Mouse (Mus musculus): Measurements from ENCODE around the gene Kdm1a. TPM values are rescaled to one million over a fixed set of nuclear protein-coding genes. Genes with fewer than 3 reads are reported as not detected.
A peak's percentile ranks its signal among the peaks of the same experiment; 100 is the strongest.

The Kdm1a gene
- total and polyA plus RNA-seq, 2 experiments from 2014 or later = 51.9 to 216 TPM

DNA sequence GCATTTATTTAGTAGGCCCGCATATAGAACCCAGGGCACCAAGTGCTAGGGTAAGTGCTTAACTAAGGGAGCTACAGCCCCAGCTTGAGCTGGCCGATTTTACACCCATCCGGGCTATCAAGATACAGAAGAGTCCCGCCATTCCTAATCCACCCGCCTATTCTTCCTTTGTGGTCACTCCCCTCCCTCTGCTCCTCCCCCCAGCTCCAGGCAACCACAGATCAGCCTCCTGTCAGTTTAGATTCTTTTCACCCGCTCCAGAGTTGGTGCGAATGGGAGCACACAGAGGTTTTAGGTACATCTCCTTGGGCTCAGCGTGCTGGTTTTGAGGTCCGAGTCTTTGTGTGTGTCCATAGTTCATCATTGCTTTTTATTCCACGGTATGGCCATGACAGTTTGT lies 36.4 kb upstream of the Kdm1a start:
- no peaks in the 10 kb centered on the region for H3K36me3 ChIP-seq (ENCODE audit: insufficient read depth)
- peak; percentile 33 for DNase-seq

DNA sequence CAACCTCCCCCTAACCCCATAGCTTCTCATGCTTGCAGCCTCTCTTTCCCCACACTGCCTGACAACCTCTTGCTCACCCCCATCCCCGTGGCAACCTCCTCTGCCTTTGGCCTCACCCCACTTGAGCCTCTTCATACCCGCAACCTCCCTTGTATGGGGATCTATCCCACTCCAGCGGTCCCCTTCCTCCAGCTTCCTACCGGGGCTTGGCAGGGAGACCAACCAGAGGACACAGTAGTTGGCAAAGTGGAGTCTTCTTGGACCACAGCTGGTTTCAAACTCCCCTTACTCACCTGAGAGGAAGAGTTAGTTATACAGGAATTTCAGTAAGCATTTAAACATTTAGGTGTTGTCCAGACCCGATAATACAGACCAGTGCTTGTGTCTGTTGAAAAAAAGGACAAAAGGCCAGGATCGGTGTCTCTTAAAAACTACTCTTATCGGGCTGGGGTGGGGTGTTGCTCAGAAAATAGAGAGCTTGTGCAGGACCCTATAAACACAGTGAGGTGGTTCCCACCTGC lies 35.8 kb upstream of the Kdm1a start:
- 32% methylated on average over 7 of the region's 7 CpGs for WGBS
- H3K4me2 ChIP-seq (ENCODE audit: low read depth) = peak overlapping the region; percentile 71
- peak overlapping the region; percentile 78; the same call in 1 of the 2 replicates for H3K27ac ChIP-seq (ENCODE audit: low read depth, low read length)
- H3K9me3 ChIP-seq (ENCODE audit: low read length) = no peaks in the 10 kb centered on the region
- ATAC-seq (no peak), DNase-seq (no peak)
- no peaks in the 10 kb centered on the region for H3K4me1 ChIP-seq (ENCODE audit: insufficient read depth)
- H3K27me3 ChIP-seq (ENCODE audit: insufficient read depth, low read length) = no peaks in the 10 kb centered on the region
- no peaks in the 10 kb centered on the region for H3K36me3 ChIP-seq (ENCODE audit: insufficient read depth)
- TF ChIP-seq CTCF (IDR thresholded peaks at IDR 0.05; ENCODE audit: low read depth) = no peak
- H3K4me3 ChIP-seq (ENCODE audit: low read depth, low read length) = peak overlapping the region; percentile 46
- H3K9ac ChIP-seq = peak overlapping the region; percentile 74; the same call in 1 of the 2 replicates

More for the DNA sequence above, 36.4 kb upstream of the Kdm1a start:
- Histone ChIP-seq H3K9me3 (ENCODE audit: low read length) (no peaks in the 10 kb centered on the region), H3K27ac (ENCODE audit: low read depth, low read length) (no peak overlapping the region), H3K4me1 (ENCODE audit: insufficient read depth) (no peaks in the 10 kb centered on the region), H3K9ac (no peak overlapping the region), H3K4me2 (ENCODE audit: low read depth) (peak overlapping the region; percentile 71), H3K4me3 (ENCODE audit: low read depth, low read length) (no peak overlapping the region), H3K27me3 (ENCODE audit: insufficient read depth, low read length) (no peaks in the 10 kb centered on the region)
- WGBS = 7% methylated on average over 10 of the region's 10 CpGs
- no peak for ATAC-seq
- TF ChIP-seq CTCF (IDR thresholded peaks at IDR 0.05; ENCODE audit: low read depth) = no peak

DNA sequence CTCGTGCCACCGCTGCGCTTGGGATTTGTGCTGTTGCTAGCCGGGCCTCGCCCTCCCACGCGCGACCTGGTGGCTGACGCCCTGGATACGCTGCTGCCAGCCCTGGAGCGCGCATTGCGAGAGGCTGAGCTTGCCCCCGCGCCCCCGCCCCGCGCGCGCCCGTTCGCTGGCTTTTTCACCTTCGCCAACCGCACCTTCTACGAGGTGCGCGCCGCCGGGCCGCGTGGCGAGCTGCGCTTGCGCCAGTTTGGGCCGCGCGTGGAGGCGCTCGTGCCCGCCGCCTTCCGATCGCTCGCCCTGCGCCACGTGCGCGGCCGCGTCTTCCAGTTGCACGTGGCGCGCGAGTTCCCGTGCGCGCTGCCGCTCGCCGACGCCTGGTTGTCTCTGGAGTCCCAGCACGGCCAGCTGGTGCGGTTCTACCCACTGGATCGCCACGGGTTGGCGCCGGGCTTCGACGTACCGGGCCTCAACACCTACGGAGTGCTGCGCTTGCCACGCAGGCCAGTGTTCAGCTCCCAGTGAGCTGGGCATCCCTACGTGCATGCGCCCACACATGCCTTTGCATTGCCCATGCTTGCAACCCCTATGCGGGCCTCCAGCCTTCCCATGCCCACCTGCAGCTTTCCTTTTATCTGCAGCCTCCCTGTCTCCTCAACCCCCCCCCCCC lies 35.2 kb upstream of the Kdm1a start:
- H3K4me2 ChIP-seq (ENCODE audit: low read depth) = peak overlapping the region; percentile 71
- H3K9ac ChIP-seq = peak overlapping the region; percentile 74
- H3K36me3 ChIP-seq (ENCODE audit: insufficient read depth) = no peaks in the 10 kb centered on the region
- ATAC-seq (peak; percentile 85), DNase-seq (peak; percentile 96)
- TF ChIP-seq CTCF (IDR thresholded peaks at IDR 0.05; ENCODE audit: low read depth) = no peak
- no peaks in the 10 kb centered on the region for H3K9me3 ChIP-seq (ENCODE audit: low read length)
- H3K27me3 ChIP-seq (ENCODE audit: insufficient read depth, low read length) = no peaks in the 10 kb centered on the region
- 2% methylated on average over 75 of the region's 76 CpGs for WGBS
- peak overlapping the region; percentile 46 for H3K4me3 ChIP-seq (ENCODE audit: low read depth, low read length)
- H3K27ac ChIP-seq (ENCODE audit: low read depth, low read length) = peak overlapping the region; percentile 78
- no peaks in the 10 kb centered on the region for H3K4me1 ChIP-seq (ENCODE audit: insufficient read depth)

DNA sequence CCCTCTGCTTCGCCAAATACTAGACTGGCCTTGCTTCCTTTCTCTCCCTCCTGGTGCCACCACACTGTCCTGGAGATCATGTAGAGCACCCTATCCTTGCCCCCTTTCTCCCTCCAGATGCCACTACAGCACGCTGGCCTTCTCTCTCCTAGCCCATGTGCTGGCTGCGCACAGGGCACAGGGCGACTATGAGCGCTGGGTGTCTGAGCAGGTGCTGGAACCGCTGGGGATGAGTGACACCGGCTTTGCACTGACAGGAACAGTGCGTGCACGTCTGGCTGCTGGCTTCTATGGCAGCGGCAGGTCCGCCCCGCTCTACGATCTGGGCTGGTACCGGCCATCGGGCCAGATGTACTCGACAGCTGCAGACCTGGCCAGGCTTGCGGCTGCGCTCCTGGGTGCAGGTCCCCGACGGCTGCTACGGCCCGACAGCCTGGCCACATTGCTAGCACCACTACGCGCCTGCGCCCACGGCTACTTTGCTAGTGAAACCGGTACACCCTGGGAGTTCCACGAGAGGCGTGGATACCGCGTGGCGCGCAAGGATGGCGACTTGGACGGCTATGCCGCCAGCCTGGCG lies 34.5 kb upstream of the Kdm1a start:
- ATAC-seq (peak; percentile 32), DNase-seq (no peak)
- Histone ChIP-seq H3K4me1 (ENCODE audit: insufficient read depth) (no peaks in the 10 kb centered on the region), H3K4me2 (ENCODE audit: low read depth) (peak overlapping the region; percentile 71), H3K4me3 (ENCODE audit: low read depth, low read length) (peak overlapping the region; percentile 46), H3K9ac (peak overlapping the region; percentile 74), H3K9me3 (ENCODE audit: low read length) (no peaks in the 10 kb centered on the region), H3K36me3 (ENCODE audit: insufficient read depth) (no peaks in the 10 kb centered on the region), H3K27me3 (ENCODE audit: insufficient read depth, low read length) (no peaks in the 10 kb centered on the region), H3K27ac (ENCODE audit: low read depth, low read length) (peak overlapping the region; percentile 78)
- WGBS = 16% methylated on average over 37 of the region's 37 CpGs
- TF ChIP-seq CTCF (IDR thresholded peaks at IDR 0.05; ENCODE audit: low read depth) = no peak

DNA sequence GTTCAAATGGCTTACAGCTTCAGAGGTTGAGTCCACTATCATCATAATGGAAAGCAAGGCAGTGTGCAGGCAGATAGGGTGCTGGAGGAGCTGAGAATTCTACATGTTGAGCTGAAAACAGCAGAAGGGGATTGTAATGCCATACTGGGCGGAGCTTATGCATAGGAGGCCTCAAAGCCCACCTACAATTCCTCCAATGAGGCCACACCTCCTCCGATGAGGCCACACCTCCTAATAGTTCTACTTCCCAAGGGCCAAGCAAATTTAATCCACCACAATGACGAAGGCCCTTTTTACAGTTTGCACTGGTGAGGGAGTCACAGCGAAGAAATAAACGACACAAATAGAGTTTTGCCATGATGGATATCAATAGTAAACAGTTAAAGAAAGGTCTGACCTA lies 34.0 kb upstream of the Kdm1a start:
- no peak overlapping the region for H3K4me3 ChIP-seq (ENCODE audit: low read depth, low read length)
- 64% methylated on average over 5 of the region's 5 CpGs for WGBS
- H3K9ac ChIP-seq = no peak overlapping the region
- H3K4me1 ChIP-seq (ENCODE audit: insufficient read depth) = no peaks in the 10 kb centered on the region
- DNase-seq (no peak), ATAC-seq (no peak)
- H3K27me3 ChIP-seq (ENCODE audit: insufficient read depth, low read length) = no peaks in the 10 kb centered on the region
- no peak overlapping the region for H3K27ac ChIP-seq (ENCODE audit: low read depth, low read length)
- no peaks in the 10 kb centered on the region for H3K36me3 ChIP-seq (ENCODE audit: insufficient read depth)
- no peak overlapping the region for H3K4me2 ChIP-seq (ENCODE audit: low read depth)
- no peak for TF ChIP-seq CTCF (IDR thresholded peaks at IDR 0.05; ENCODE audit: low read depth)
- H3K9me3 ChIP-seq (ENCODE audit: low read length) = no peaks in the 10 kb centered on the region

DNA sequence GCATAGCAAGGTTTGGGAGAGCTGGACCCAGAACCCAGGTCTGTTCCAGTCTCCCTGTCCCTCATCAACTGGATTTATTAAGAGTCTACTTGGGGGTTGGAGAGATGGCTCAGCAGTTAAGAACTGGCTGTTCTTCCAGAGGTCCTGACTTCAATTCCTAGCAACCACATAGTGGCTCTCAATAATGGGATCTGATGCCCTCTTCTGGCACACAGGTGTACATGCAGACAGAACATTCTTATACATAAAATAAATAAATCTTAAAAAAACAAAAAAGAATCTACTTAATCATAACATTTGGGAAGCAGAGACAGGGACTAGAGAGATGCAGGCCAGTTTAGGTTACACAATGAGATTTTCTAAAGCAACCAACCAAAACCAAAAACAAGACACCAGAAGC lies 33.5 kb upstream of the Kdm1a start:
- Histone ChIP-seq H3K9ac (no peak overlapping the region), H3K9me3 (ENCODE audit: low read length) (no peaks in the 10 kb centered on the region), H3K4me1 (ENCODE audit: insufficient read depth) (no peaks in the 10 kb centered on the region), H3K27ac (ENCODE audit: low read depth, low read length) (no peak overlapping the region), H3K4me2 (ENCODE audit: low read depth) (no peak overlapping the region), H3K36me3 (ENCODE audit: insufficient read depth) (no peaks in the 10 kb centered on the region), H3K27me3 (ENCODE audit: insufficient read depth, low read length) (no peaks in the 10 kb centered on the region), H3K4me3 (ENCODE audit: low read depth, low read length) (no peak overlapping the region)
- no peak for DNase-seq
- no peak for ATAC-seq
- TF ChIP-seq CTCF (IDR thresholded peaks at IDR 0.05; ENCODE audit: low read depth) = peak; percentile 28; the same call in 1 of the 2 replicates

Data from forebrain, postnatal 0 days (tissue).